Mouse (Mus musculus) neural tube, embryonic 14.5 days (tissue): ENCODE measurements at regions not wholly inside any gene's neighbourhood (a gene's known extent, or its start where the extent isn't known, plus 50 kb on each side); places are given as distances from the start of the nearest gene placed in this dataset.
A peak's percentile ranks its signal among the peaks of the same experiment; 100 is the strongest.

Experiments
- ATAC-seq: fragments of 200-750 bp; cut with Nextera tagmentation; 2 replicates; pipeline ENCODE4 v1.8.0; 2017; ENCODE audit warnings: low read depth, mild to moderate bottlenecking, moderate TSS enrichment, moderate library complexity
- H3K27ac ChIP-seq: fragments of 300-500 bp; sonication (generic); 2 replicates; pipeline ENCODE4 v1.5.1; 2014; ENCODE audit warnings: low read depth, mild to moderate bottlenecking, control low read depth, low read length, moderate library complexity, mixed read lengths
- H3K27me3 ChIP-seq: fragments of 300-500 bp; sonication (generic); 2 replicates; pipeline ENCODE4 v1.6.1; 2014; ENCODE audit warnings: low read length; ENCODE audit not compliant: control insufficient read depth, insufficient read depth
- H3K36me3 ChIP-seq: fragments of 300-500 bp; sonication (generic); 2 replicates; pipeline ENCODE4 v1.6.1; 2014; ENCODE audit warnings: low read length, mixed read lengths; ENCODE audit not compliant: control insufficient read depth, insufficient read depth
- H3K4me1 ChIP-seq: fragments of 300-500 bp; sonication (generic); 2 replicates; pipeline ENCODE4 v1.6.1; 2014; ENCODE audit warnings: low read length; ENCODE audit not compliant: control insufficient read depth, insufficient read depth
- H3K4me2 ChIP-seq: fragments of 300-500 bp; sonication (generic); 2 replicates; pipeline ENCODE4 v1.6.1; 2014; ENCODE audit warnings: mild to moderate bottlenecking, low read depth, low read length, control low read depth
- H3K4me3 ChIP-seq: fragments of 300-500 bp; sonication (generic); 2 replicates; pipeline ENCODE4 v1.5.1; 2014; ENCODE audit warnings: low read depth, low read length, control low read depth, mixed read lengths
- H3K9ac ChIP-seq: fragments of 300-500 bp; sonication (generic); replicated peaks from 2 replicates; pipeline ENCODE4 v1.6.1; 2014; ENCODE audit warnings: low read depth, mild to moderate bottlenecking, control low read depth, low read length, mixed read lengths
- H3K9me3 ChIP-seq: fragments of 300-500 bp; sonication (generic); 2 replicates; pipeline ENCODE4 v1.6.1; 2016; ENCODE audit warnings: low read length; ENCODE audit not compliant: control insufficient read depth
- WGBS: fragments of 180-500 bp; shearing (Covaris S2); extraction: QIAGEN DNeasy Blood & Tissue Kit; methylation state at CpG from one replicate; pipeline ENCODE4 v1.1.7; 2014; 5-methylcytosine and 5-hydroxymethylcytosine counted together

GRCm38 (mm10) chr13:43852888-43853287 lies 68.3 kb downstream of the Cd83 start:
- H3K9ac ChIP-seq = no peak overlapping the region
- H3K27me3 ChIP-seq = no peaks in the 10 kb centered on the region
- H3K4me3 ChIP-seq = no peak overlapping the region
- no peak overlapping the region for H3K4me2 ChIP-seq
- H3K36me3 ChIP-seq = no peaks in the 10 kb centered on the region
- no peak overlapping the region for H3K27ac ChIP-seq
- peaks cover 8% of the 10 kb centered on the region; the same call in 1 of the 2 replicates for H3K4me1 ChIP-seq
- ATAC-seq = no peak
- 88% methylated on average over 1 of the region's 1 CpGs for WGBS
- H3K9me3 ChIP-seq = no peaks in the 10 kb centered on the region

- Histone ChIP-seq H3K4me2 (no peak overlapping the region), H3K27me3 (no peaks in the 10 kb centered on the region), H3K36me3 (no peaks in the 10 kb centered on the region), H3K27ac (no peak overlapping the region), H3K4me3 (no peak overlapping the region), H3K9me3 (no peaks in the 10 kb centered on the region), H3K9ac (no peak overlapping the region), H3K4me1 (peaks cover 5% of the 10 kb centered on the region; the same call in 1 of the 2 replicates)
- 94% methylated on average over 2 of the region's 2 CpGs for WGBS
- ATAC-seq = no peak
These were observed 70.4 kb downstream of the Cd83 start for GRCm38 (mm10) chr13:43854973-43855372.

GRCm38 (mm10) chr13:43860932-43861331 lies 76.4 kb downstream of the Cd83 start:
- H3K9ac ChIP-seq = no peak overlapping the region
- no peak overlapping the region for H3K27ac ChIP-seq
- H3K4me3 ChIP-seq = no peak overlapping the region
- no peaks in the 10 kb centered on the region for H3K36me3 ChIP-seq
- H3K4me1 ChIP-seq = peaks cover 5% of the 10 kb centered on the region; the same call in 1 of the 2 replicates
- ATAC-seq = no peak
- H3K27me3 ChIP-seq = no peaks in the 10 kb centered on the region
- no peaks in the 10 kb centered on the region for H3K9me3 ChIP-seq
- WGBS = 19% methylated on average over 4 of the region's 4 CpGs
- H3K4me2 ChIP-seq = no peak overlapping the region

GRCm38 (mm10) chr13:43861424-43861823 lies 76.8 kb downstream of the Cd83 start:
- H3K36me3 ChIP-seq = no peaks in the 10 kb centered on the region
- H3K9ac ChIP-seq = no peak overlapping the region
- H3K4me3 ChIP-seq = no peak overlapping the region
- no peak for ATAC-seq
- H3K4me1 ChIP-seq = peaks cover 5% of the 10 kb centered on the region; the same call in 1 of the 2 replicates
- H3K27ac ChIP-seq = no peak overlapping the region
- no peaks in the 10 kb centered on the region for H3K27me3 ChIP-seq
- no peaks in the 10 kb centered on the region for H3K9me3 ChIP-seq
- 53% methylated on average over 7 of the region's 7 CpGs for WGBS
- H3K4me2 ChIP-seq = no peak overlapping the region

- Histone ChIP-seq H3K36me3 (no peaks in the 10 kb centered on the region), H3K4me1 (peaks cover 5% of the 10 kb centered on the region; the same call in 1 of the 2 replicates), H3K9ac (no peak overlapping the region), H3K9me3 (no peaks in the 10 kb centered on the region), H3K27ac (no peak overlapping the region), H3K4me2 (no peak overlapping the region), H3K27me3 (no peaks in the 10 kb centered on the region), H3K4me3 (no peak overlapping the region)
- no peak for ATAC-seq
- WGBS = 78% methylated on average over 5 of the region's 5 CpGs
These were observed 77.5 kb downstream of the Cd83 start for GRCm38 (mm10) chr13:43862056-43862455.

GRCm38 (mm10) chr13:43862586-43862985 lies 78.0 kb downstream of the Cd83 start:
- no peak overlapping the region for H3K27ac ChIP-seq
- 76% methylated on average over 6 of the region's 6 CpGs for WGBS
- H3K4me2 ChIP-seq = no peak overlapping the region
- no peak for ATAC-seq
- no peak overlapping the region for H3K4me3 ChIP-seq
- no peaks in the 10 kb centered on the region for H3K36me3 ChIP-seq
- no peaks in the 10 kb centered on the region for H3K27me3 ChIP-seq
- H3K9me3 ChIP-seq = no peaks in the 10 kb centered on the region
- H3K4me1 ChIP-seq = peaks cover 5% of the 10 kb centered on the region; the same call in 1 of the 2 replicates
- no peak overlapping the region for H3K9ac ChIP-seq

- H3K4me2 ChIP-seq = no peak overlapping the region; the same call in 1 of the 2 replicates
- ATAC-seq = no peak
These were observed 79.1 kb downstream of the Cd83 start for GRCm38 (mm10) chr13:43863581-43864100.

GRCm38 (mm10) chr13:43864153-43864861 lies 79.7 kb downstream of the Cd83 start:
- no peaks in the 10 kb centered on the region for H3K36me3 ChIP-seq
- no peak overlapping the region for H3K27ac ChIP-seq
- WGBS = 2% methylated on average over 35 of the region's 35 CpGs
- H3K4me2 ChIP-seq = peak overlapping the region; percentile 59
- no peaks in the 10 kb centered on the region for H3K9me3 ChIP-seq
- 0 out of 2 replicates have a peak overlapping the region, but pooled peaks have one; percentile 26 for H3K9ac ChIP-seq
- no peaks in the 10 kb centered on the region for H3K27me3 ChIP-seq
- peak overlapping the region; percentile 25 for H3K4me3 ChIP-seq
- peaks cover 5% of the 10 kb centered on the region; the same call in 1 of the 2 replicates for H3K4me1 ChIP-seq
- ATAC-seq = peak; percentile 99

More at GRCm38 (mm10) chr13:43863581-43864100, 79.1 kb downstream of the Cd83 start:
- Histone ChIP-seq H3K27me3 (no peaks in the 10 kb centered on the region), H3K36me3 (no peaks in the 10 kb centered on the region), H3K9me3 (no peaks in the 10 kb centered on the region), H3K4me3 (no peak overlapping the region), H3K9ac (no peak overlapping the region), H3K27ac (no peak overlapping the region), H3K4me1 (peaks cover 5% of the 10 kb centered on the region; the same call in 1 of the 2 replicates)
- WGBS = 75% methylated on average over 7 of the region's 7 CpGs

GRCm38 (mm10) chr13:43865036-43865435 lies 80.5 kb downstream of the Cd83 start:
- no peaks in the 10 kb centered on the region for H3K36me3 ChIP-seq
- H3K9ac ChIP-seq = no peak overlapping the region
- no peaks in the 10 kb centered on the region for H3K9me3 ChIP-seq
- H3K27ac ChIP-seq = no peak overlapping the region
- peaks cover 5% of the 10 kb centered on the region; the same call in 1 of the 2 replicates for H3K4me1 ChIP-seq
- H3K4me3 ChIP-seq = peak overlapping the region; percentile 25
- peak overlapping the region; percentile 59 for H3K4me2 ChIP-seq
- ATAC-seq = peak; percentile 44
- H3K27me3 ChIP-seq = no peaks in the 10 kb centered on the region
- WGBS = 1% methylated on average over 20 of the region's 20 CpGs
